Mouse (Mus musculus): ENCODE results near the gene Fitm1. TPM values are rescaled to one million over a fixed set of nuclear protein-coding genes. Genes with fewer than 3 reads are reported as not detected.

The Fitm1 gene
- 1 to 10 TPM in 1 of 2 experiments, under 1 TPM in 1; 0.63 to 1.5 TPM for total RNA-seq (2021)
- long read RNA-seq, experiment 1, transcript Fitm1-201 (2 exons, 971 nt), result major isoform, 5 of 5 reads
- long read RNA-seq, experiment 1, partial matches to known transcripts, result 0 of 5 reads
- long read RNA-seq, experiment 1, other reads (novel, unspliced or antisense), result 0 of 5 reads
- long read RNA-seq, experiment 2, result 0 reads

GRCm38 (mm10) chr14:55575302-55575701 lies at the start of gene Fitm1:
Gene Fitm1, plus strand, starts transcription at chr14:55575617.
- DNase-seq, result peak in 1 of 2 experiments; percentile 42

- DNase-seq, result no peak
Measured at GRCm38 (mm10) chr14:55526674-55527073, 48.7 kb upstream of the Fitm1 start.

- DNase-seq, result peak; percentile 9 to 27
Measured at GRCm38 (mm10) chr14:55527940-55528339, 47.5 kb upstream of the Fitm1 start.

GRCm38 (mm10) chr14:55536116-55536745 lies 39.2 kb upstream of the Fitm1 start:
- peak; percentile 45 to 72 for DNase-seq

- peak; percentile 94 for DNase-seq
Measured at GRCm38 (mm10) chr14:55540067-55540786, 35.2 kb upstream of the Fitm1 start, which contains the start of gene Pck2. Gene Pck2, plus strand, starts transcription at chr14:55540266.

DNA sequence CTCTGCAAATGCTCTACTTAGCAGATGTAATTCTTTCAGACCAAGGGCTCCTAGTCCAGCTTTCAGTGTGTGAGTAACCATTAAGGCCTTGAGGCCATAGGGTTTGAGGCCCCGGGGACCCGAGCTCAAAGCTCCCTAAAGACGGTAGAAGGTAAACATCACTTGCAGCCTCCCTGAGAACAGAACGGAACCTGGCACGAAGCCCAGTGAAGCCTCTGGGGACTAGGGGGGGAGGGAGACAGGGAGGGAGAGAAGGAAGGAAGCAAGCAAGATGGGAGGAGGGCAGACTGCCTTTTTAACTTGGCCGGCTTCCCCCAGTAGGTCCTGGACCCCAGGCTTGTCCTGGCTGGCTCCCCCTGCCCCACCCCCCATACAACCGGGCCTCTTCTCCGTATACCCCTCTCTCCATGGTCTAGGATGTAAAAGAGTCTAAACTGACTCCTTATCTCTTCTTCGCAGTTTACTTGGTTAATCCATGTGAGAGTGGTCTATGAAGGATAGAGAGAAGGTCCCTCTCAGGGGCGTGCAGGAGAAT lies 34.6 kb upstream of the Fitm1 start:
- DNase-seq, result peak; percentile 83 to 87

DNA sequence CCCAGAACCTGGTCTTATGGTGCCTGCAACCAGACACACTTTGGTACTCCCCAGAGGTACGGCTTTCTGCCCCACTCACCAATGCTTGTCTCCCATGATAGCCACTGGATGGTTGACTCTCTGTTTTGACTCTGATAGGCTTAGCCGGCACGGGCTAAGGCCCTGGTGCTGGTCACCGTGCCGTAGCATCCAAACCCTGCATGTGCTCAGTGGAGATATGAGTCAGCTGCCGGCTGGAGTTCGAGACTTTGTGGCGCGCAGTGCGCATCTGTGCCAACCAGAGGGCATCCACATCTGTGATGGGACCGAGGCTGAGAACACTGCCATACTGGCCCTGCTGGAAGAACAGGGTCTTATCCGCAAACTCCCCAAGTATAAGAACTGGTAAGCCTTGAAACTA lies 33.1 kb upstream of the Fitm1 start:
- no peak for DNase-seq

- DNase-seq, result no peak
Measured at GRCm38 (mm10) chr14:55544334-55544733, 31.1 kb upstream of the Fitm1 start.

- no peak for DNase-seq
Measured at GRCm38 (mm10) chr14:55550191-55550590, 25.2 kb upstream of the Fitm1 start.

DNA sequence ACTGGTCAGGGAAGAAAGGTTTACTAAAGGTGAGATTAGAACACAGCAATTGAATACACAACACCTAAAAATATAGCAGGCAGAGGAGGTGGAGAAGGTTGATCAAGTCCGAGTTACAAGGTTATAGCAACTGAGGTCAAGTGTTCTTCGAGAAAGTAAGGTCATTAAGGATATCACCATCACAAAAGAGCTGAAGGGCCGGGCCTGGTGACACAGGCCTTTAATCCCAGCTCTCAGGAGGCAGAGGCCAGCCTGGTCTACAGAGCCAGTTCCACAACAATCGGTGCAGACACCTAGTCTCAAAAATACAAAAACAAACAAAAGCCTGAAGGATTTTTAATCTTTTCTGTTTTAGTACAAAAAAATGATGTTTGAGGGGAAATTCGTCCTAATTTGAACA lies 24.1 kb upstream of the Fitm1 start:
- no peak for DNase-seq

GRCm38 (mm10) chr14:55551794-55552193 lies 23.6 kb upstream of the Fitm1 start:
- DNase-seq, result no peak

- DNase-seq, result no peak
Measured at GRCm38 (mm10) chr14:55554635-55555034, 20.8 kb upstream of the Fitm1 start.

GRCm38 (mm10) chr14:55555788-55556187 lies 19.6 kb upstream of the Fitm1 start:
- no peak for DNase-seq

- DNase-seq, result peak; percentile 80 to 88
Measured at GRCm38 (mm10) chr14:55557003-55557402, 18.4 kb upstream of the Fitm1 start.

DNA sequence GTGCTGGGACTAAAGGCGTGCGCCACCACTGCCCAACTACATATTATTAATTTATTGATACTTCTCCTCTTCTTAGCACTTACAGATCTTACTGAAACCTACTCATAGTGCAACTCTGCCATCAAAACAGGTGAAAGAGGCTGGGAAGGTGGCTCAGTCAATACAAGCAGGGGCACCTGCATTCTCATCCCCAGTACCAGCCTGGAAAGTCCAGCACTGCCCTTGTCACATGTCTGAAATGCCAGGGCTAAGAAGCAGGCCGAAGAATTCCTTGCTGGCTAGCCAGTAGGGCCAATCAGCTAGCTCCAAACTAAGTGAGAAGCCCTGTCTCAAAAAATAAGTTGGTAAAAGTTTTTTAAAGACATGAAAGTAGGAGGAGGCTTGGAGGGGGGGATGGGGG lies 17.8 kb upstream of the Fitm1 start:
- no peak for DNase-seq

DNA sequence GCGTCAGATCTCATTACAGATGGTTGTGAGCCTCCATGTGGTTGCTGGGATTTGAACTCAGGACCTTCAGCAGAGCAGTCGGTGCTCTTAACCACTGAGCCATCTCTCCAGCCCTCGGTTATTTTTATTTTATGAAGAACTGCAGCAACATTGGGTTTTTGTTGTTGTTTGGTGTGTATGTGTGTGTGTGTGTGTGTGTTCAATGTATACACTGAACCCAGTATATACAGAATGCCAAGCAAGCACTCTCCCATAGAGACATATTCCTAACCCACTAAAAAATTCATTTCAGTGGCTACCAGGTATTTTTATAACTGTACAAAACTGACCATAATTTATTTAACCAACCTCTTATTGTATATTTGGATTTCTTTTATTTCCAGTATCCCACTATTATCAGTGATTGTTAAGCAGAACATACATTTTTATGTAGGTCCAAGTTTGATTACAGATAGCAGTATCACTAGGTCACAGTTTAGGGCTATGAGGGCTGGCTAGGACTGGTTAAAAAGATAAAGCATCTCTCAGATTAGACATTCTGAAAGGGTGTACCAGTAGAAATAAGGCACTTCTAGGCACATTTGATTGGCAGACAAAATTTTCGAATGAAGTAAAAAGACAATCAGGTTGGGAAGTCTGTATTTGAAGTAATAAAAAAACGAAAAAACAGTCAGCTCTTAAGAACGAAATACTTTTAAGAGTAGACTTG lies 16.5 kb upstream of the Fitm1 start:
- no peak for DNase-seq

- DNase-seq, result peak; percentile 94
Measured at GRCm38 (mm10) chr14:55559799-55560201, 15.6 kb upstream of the Fitm1 start, which contains the start of gene Dcaf11. Gene Dcaf11, plus strand, starts transcription at chr14:55560006.

- DNase-seq, result peak; percentile 98
Measured at GRCm38 (mm10) chr14:55560202-55561073, 15.0 kb upstream of the Fitm1 start, which contains the start of gene A730061H03Rik. Gene A730061H03Rik, minus strand, starts transcription at chr14:55560406.

DNA sequence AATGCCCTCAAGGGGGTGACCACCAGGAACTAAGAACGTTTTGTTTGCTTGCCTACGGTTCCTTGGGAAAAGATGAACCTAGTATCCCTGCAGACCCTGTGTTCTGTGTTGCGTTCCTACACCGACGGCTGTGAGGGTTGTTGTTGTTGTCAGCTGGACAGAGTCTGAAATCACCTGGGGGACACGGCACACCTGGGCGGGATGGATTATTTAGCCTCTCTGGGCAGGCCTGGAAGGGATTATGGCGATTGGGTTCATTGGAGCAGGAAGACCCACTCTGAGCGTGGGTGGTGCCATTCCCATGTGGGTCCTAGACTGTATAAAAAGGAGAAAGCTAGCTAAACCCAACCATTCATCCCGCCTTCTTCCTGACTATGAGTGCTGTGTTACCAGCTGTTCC lies 13.6 kb upstream of the Fitm1 start:
- no peak for DNase-seq

GRCm38 (mm10) chr14:55563249-55563648 lies 12.2 kb upstream of the Fitm1 start:
- DNase-seq, result no peak

DNA sequence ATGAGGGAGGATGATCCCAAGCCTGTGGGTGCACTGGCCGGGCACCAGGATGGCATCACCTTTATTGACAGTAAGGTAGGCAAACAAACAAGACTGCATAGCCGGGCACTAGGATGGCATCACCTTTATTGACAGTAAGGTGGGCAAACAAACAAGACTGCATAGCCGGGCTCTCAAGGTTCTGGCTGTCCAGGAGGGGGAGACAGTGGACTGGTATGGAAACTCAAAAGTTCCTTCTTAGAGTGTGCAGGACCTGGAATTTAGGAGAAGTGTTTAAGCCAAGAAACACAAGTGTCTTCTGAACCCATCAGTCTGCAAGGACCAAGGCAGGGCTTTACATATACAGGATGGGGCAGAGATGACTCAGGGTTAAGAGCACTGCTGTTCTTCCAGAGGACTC lies 9.7 kb upstream of the Fitm1 start:
- no peak for DNase-seq
